Mouse (Mus musculus) MEL (cell line): ENCODE measurements at regions not wholly inside any gene's neighbourhood (a gene's known extent, or its start where the extent isn't known, plus 50 kb on each side); places are given as distances from the start of the nearest gene placed in this dataset.
A peak's percentile ranks its signal among the peaks of the same experiment; 100 is the strongest.

Source experiments
- DNase-seq: peaks from one replicate; pipeline ENCODE4 v3.0.0; 2011; ENCODE audit warnings: low read depth, low spot score
- H3K27ac ChIP-seq: 2 replicates; pipeline ENCODE4 v1.5.1; 2012; ENCODE audit warnings: low read depth, mild to moderate bottlenecking, control low read depth, low read length, moderate library complexity; ENCODE audit not compliant: control insufficient read depth
- H3K27me3 ChIP-seq, 2 experiments: fragments of 150-350 bp in 1 of 2; sonication (generic) in 1 of 2; 2 replicates each; pipeline ENCODE4 v1.6.1; 2012; ENCODE audit warnings: low read length in 2 of 2, mild to moderate bottlenecking in 2 of 2, improper control_type of control experiment in 1 of 2, moderate library complexity in 1 of 2; ENCODE audit not compliant: insufficient read depth in 2 of 2, control insufficient read depth in 1 of 2
- H3K36me3 ChIP-seq, 2 experiments: 2 replicates each; pipeline ENCODE4 v1.6.1; 2012 to 2014; ENCODE audit warnings: low read length in 2 of 2, improper control_type of control experiment in 1 of 2, inconsistent platforms in 1 of 2, mild to moderate bottlenecking in 1 of 2; ENCODE audit not compliant: insufficient read depth in 2 of 2, control insufficient read depth in 1 of 2
- H3K4me1 ChIP-seq, 2 experiments: fragments of 150-350 bp in 1 of 2; sonication (generic) in 1 of 2; 2 replicates each; pipeline ENCODE4 v1.6.1; 2012; ENCODE audit warnings: low read length in 2 of 2, improper control_type of control experiment in 1 of 2, mild to moderate bottlenecking in 1 of 2; ENCODE audit not compliant: insufficient read depth in 2 of 2, control insufficient read depth in 1 of 2
- H3K4me3 ChIP-seq, 2 experiments: fragments of 150-350 bp in 1 of 2; sonication (generic) in 1 of 2; 2 replicates each; pipeline ENCODE4 v1.5.1; 2012; ENCODE audit warnings: low read depth in 2 of 2, low read length in 2 of 2, mild to moderate bottlenecking in 2 of 2, moderate library complexity in 2 of 2, control low read depth in 1 of 2, improper control_type of control experiment in 1 of 2; ENCODE audit not compliant: control insufficient read depth in 1 of 2, insufficient read depth in 1 of 2
- H3K79me2 ChIP-seq: 2 replicates; pipeline ENCODE4 v1.6.1; 2012; ENCODE audit warnings: mild to moderate bottlenecking, low read length, moderate library complexity; ENCODE audit not compliant: control insufficient read depth, poor library complexity, insufficient read depth
- H3K9ac ChIP-seq: 2 replicates; pipeline ENCODE4 v1.6.1; 2012; ENCODE audit warnings: low read depth, mild to moderate bottlenecking, control low read depth, low read length, moderate library complexity; ENCODE audit not compliant: control insufficient read depth, poor library complexity, severe bottlenecking
- H3K9me3 ChIP-seq: fragments of 150-350 bp; sonication (generic); replicated peaks from 2 replicates; pipeline ENCODE4 v1.6.1; 2012; ENCODE audit warnings: mild to moderate bottlenecking, low read length, improper control_type of control experiment, moderate library complexity; ENCODE audit not compliant: insufficient read depth
- BHLHE40 ChIP-seq: IDR thresholded peaks from 2 replicates; pipeline ENCODE4 v1.6.1; 2012; ENCODE audit warnings: low read depth, mild to moderate bottlenecking, inconsistent platforms, low read length, improper control_type of control experiment, borderline replicate concordance
- CHD1 ChIP-seq: IDR thresholded peaks from 2 replicates; pipeline ENCODE4 v1.6.1; 2012; ENCODE audit warnings: low read depth, mild to moderate bottlenecking, inconsistent platforms, low read length, improper control_type of control experiment
- CHD2 ChIP-seq: IDR thresholded peaks from 2 replicates; pipeline ENCODE4 v1.6.1; 2011; ENCODE audit warnings: low read length, improper control_type of control experiment
- CTCF ChIP-seq, 3 experiments: IDR thresholded peaks in 2 of 3; conservative IDR thresholded peaks in 1 of 3; 2 replicates each; pipeline ENCODE4 v1.5.1; 2011 to 2012; ENCODE audit warnings: low read length in 3 of 3, low read depth in 2 of 3, mild to moderate bottlenecking in 2 of 3, improper control_type of control experiment in 1 of 3, inconsistent platforms in 1 of 3, mixed read lengths in 1 of 3, moderate library complexity in 1 of 3; ENCODE audit not compliant: control insufficient read depth in 1 of 3, insufficient read depth in 1 of 3, poor library complexity in 1 of 3, severe bottlenecking in 1 of 3
- E2F4 ChIP-seq: IDR thresholded peaks from 2 replicates; pipeline ENCODE4 v1.6.1; 2011; ENCODE audit warnings: low read depth, low read length, improper control_type of control experiment, borderline replicate concordance
- ELF1 ChIP-seq: IDR thresholded peaks from 2 replicates; pipeline ENCODE4 v1.6.1; 2014; ENCODE audit warnings: low read depth, mild to moderate bottlenecking, inconsistent platforms, low read length, improper control_type of control experiment, moderate library complexity
- EP300 ChIP-seq, 2 experiments: IDR thresholded peaks; 2 replicates each; pipeline ENCODE4 v1.6.1; 2011; ENCODE audit warnings: improper control_type of control experiment in 2 of 2, low read length in 2 of 2, low read depth in 1 of 2, mild to moderate bottlenecking in 1 of 2
- ETS1 ChIP-seq: IDR thresholded peaks from 2 replicates; pipeline ENCODE4 v1.6.1; 2012; ENCODE audit warnings: low read depth, mild to moderate bottlenecking, inconsistent platforms, low read length, improper control_type of control experiment, moderate library complexity
- GATA1 ChIP-seq: IDR thresholded peaks from 2 replicates; pipeline ENCODE4 v1.6.1; 2011; ENCODE audit warnings: low read depth, low read length, improper control_type of control experiment
- JUND ChIP-seq: IDR thresholded peaks from 2 replicates; pipeline ENCODE4 v1.6.1; 2011; ENCODE audit warnings: low read depth, mild to moderate bottlenecking, improper control_type of control experiment, low read length
- MAFK ChIP-seq: IDR thresholded peaks from 2 replicates; pipeline ENCODE4 v1.6.1; 2011; ENCODE audit warnings: low read depth, mild to moderate bottlenecking, low read length, improper control_type of control experiment, borderline replicate concordance
- MAX ChIP-seq: IDR thresholded peaks from 2 replicates; pipeline ENCODE4 v1.6.1; 2011; ENCODE audit warnings: low read length, improper control_type of control experiment
- MEF2A ChIP-seq: IDR thresholded peaks from 2 replicates; pipeline ENCODE4 v1.6.1; 2014; ENCODE audit warnings: low read depth, mild to moderate bottlenecking, inconsistent platforms, low read length, improper control_type of control experiment; ENCODE audit not compliant: poor library complexity, insufficient replicate concordance, severe bottlenecking; ENCODE audit errors: extremely low read depth
- NELFE ChIP-seq: IDR thresholded peaks from 2 replicates; pipeline ENCODE4 v1.6.1; 2011; ENCODE audit warnings: low read depth, low read length, improper control_type of control experiment
- NRF1 ChIP-seq: IDR thresholded peaks from 2 replicates; pipeline ENCODE4 v1.6.1; 2014; ENCODE audit warnings: low read depth, mild to moderate bottlenecking, inconsistent platforms, low read length, improper control_type of control experiment, moderate library complexity; ENCODE audit not compliant: poor library complexity, insufficient read depth, severe bottlenecking
- POLR2A ChIP-seq, 2 experiments: IDR thresholded peaks; 2 replicates each; pipeline ENCODE4 v1.6.1; 2011 to 2012; ENCODE audit warnings: low read length in 2 of 2, mild to moderate bottlenecking in 2 of 2, control low read depth in 1 of 2, improper control_type of control experiment in 1 of 2, low read depth in 1 of 2, moderate library complexity in 1 of 2; ENCODE audit not compliant: control insufficient read depth in 1 of 2, insufficient read depth in 1 of 2, poor library complexity in 1 of 2
- POLR2AphosphoS5 ChIP-seq: IDR thresholded peaks from 2 replicates; pipeline ENCODE4 v1.6.1; 2012; ENCODE audit warnings: low read depth, borderline replicate concordance, mild to moderate bottlenecking, inconsistent platforms, low read length, moderate library complexity, mixed read lengths
- RAD21 ChIP-seq: IDR thresholded peaks from 2 replicates; pipeline ENCODE4 v1.6.1; 2011; ENCODE audit warnings: mild to moderate bottlenecking, low read depth, low read length, improper control_type of control experiment
- RCOR1 ChIP-seq: IDR thresholded peaks from 2 replicates; pipeline ENCODE4 v1.6.1; 2012; ENCODE audit warnings: low read depth, mild to moderate bottlenecking, inconsistent platforms, low read length, improper control_type of control experiment
- SMC3 ChIP-seq: IDR thresholded peaks from 2 replicates; pipeline ENCODE4 v1.6.1; 2011; ENCODE audit warnings: low read depth, low read length, improper control_type of control experiment
- TCF12 ChIP-seq: IDR thresholded peaks from 2 replicates; pipeline ENCODE4 v1.6.1; 2014; ENCODE audit warnings: low read depth, mild to moderate bottlenecking, inconsistent platforms, low read length, improper control_type of control experiment, moderate library complexity
- UBTF ChIP-seq: IDR thresholded peaks from 2 replicates; pipeline ENCODE4 v1.6.1; 2012; ENCODE audit warnings: low read depth, mild to moderate bottlenecking, inconsistent platforms, low read length, improper control_type of control experiment, moderate library complexity, borderline replicate concordance; ENCODE audit not compliant: insufficient read depth
- USF1 ChIP-seq: IDR thresholded peaks from 2 replicates; pipeline ENCODE4 v1.6.1; 2014; ENCODE audit warnings: low read depth, mild to moderate bottlenecking, inconsistent platforms, low read length, improper control_type of control experiment, moderate library complexity
- ZC3H11A ChIP-seq: IDR thresholded peaks from 2 replicates; pipeline ENCODE4 v1.6.1; 2012; ENCODE audit warnings: low read depth, mild to moderate bottlenecking, inconsistent platforms, low read length, improper control_type of control experiment
- ZKSCAN1 ChIP-seq: IDR thresholded peaks from 2 replicates; pipeline ENCODE4 v1.6.1; 2012; ENCODE audit warnings: low read depth, mild to moderate bottlenecking, inconsistent platforms, low read length, improper control_type of control experiment, moderate library complexity
- ZNF384 ChIP-seq: IDR thresholded peaks from 2 replicates; pipeline ENCODE4 v1.6.1; 2012; ENCODE audit warnings: low read depth, mild to moderate bottlenecking, inconsistent platforms, low read length, improper control_type of control experiment

GRCm38 (mm10) chr10:118035035-118035434, 106.6 kb upstream of the Mdm1 start:
- H3K36me3 ChIP-seq: peaks cover 0 to 2% of the 10 kb centered on the region in 2 experiments; a peak in 1 of 4 replicates
- peaks cover 0 to 7% of the 10 kb centered on the region in 2 experiments; a peak in 1 of 4 replicates for H3K4me1 ChIP-seq
- no peak overlapping the region for H3K27ac ChIP-seq
- no peak overlapping the region for H3K9ac ChIP-seq
- H3K9me3 ChIP-seq: no peaks in the 10 kb centered on the region
- no peak overlapping the region for H3K4me3 ChIP-seq
- H3K79me2 ChIP-seq: no peaks in the 10 kb centered on the region
- H3K27me3 ChIP-seq: no peaks in the 10 kb centered on the region
- no peak for DNase-seq
- no peak for TF ChIP-seq USF1
- no peak for TF ChIP-seq JUND
- peak; percentile 4 for TF ChIP-seq RAD21
- TF ChIP-seq UBTF: no peak
- TF ChIP-seq RCOR1: no peak
- TF ChIP-seq GATA1: no peak
- TF ChIP-seq CTCF (IDR thresholded peaks at IDR 0.05 in 2 of 3, conservative IDR thresholded peaks at IDR 0.05 in 1 of 3; ENCODE audit: control insufficient read depth in 1 of 3, insufficient read depth in 1 of 3, low read depth in 2 of 3, low read length in 3 of 3, poor library complexity in 1 of 3, severe bottlenecking in 1 of 3): peak in 1 of 3 experiments; percentile 30; a peak in 1 of 6 replicates
- no peak for TF ChIP-seq ZKSCAN1

GRCm38 (mm10) chr10:118038465-118038864, 103.1 kb upstream of the Mdm1 start:
- DNase-seq: peak; percentile 46
- no peak overlapping the region for H3K27ac ChIP-seq
- no peak overlapping the region for H3K4me3 ChIP-seq
- peaks cover 0 to 2% of the 10 kb centered on the region in 2 experiments; a peak in 1 of 4 replicates for H3K36me3 ChIP-seq
- no peaks in the 10 kb centered on the region for H3K79me2 ChIP-seq
- TF ChIP-seq MAFK (no peak), GATA1 (peak; percentile 73), CHD2 (no peak), CHD1 (no peak), ZC3H11A (no peak), RAD21 (no peak), MEF2A (no peak), EP300 (IDR thresholded peaks at IDR 0.05; ENCODE audit: low read depth in 1 of 2, low read length in 2 of 2) (peak in 1 of 2 experiments; percentile 36; a peak in 1 of 4 replicates), RCOR1 (peak; percentile 83), ETS1 (no peak), ELF1 (no peak), NELFE (no peak), ZKSCAN1 (no peak), JUND (no peak), NRF1 (no peak), SMC3 (no peak), MAX (no peak), CTCF (IDR thresholded peaks at IDR 0.05 in 2 of 3, conservative IDR thresholded peaks at IDR 0.05 in 1 of 3; ENCODE audit: control insufficient read depth in 1 of 3, insufficient read depth in 1 of 3, low read depth in 2 of 3, low read length in 3 of 3, poor library complexity in 1 of 3, severe bottlenecking in 1 of 3) (no peak), POLR2AphosphoS5 (no peak), TCF12 (no peak), POLR2A (IDR thresholded peaks at IDR 0.05; ENCODE audit: control insufficient read depth in 1 of 2, insufficient read depth in 1 of 2, low read depth in 1 of 2, low read length in 2 of 2, poor library complexity in 1 of 2) (no peak), E2F4 (no peak), ZNF384 (no peak), BHLHE40 (no peak)
- no peak overlapping the region for H3K9ac ChIP-seq
- H3K4me1 ChIP-seq: peaks cover 0 to 7% of the 10 kb centered on the region in 2 experiments; a peak in 1 of 4 replicates
- H3K27me3 ChIP-seq: no peaks in the 10 kb centered on the region
- no peaks in the 10 kb centered on the region for H3K9me3 ChIP-seq
